Mouse (Mus musculus) C2C12 (cell line): Measurements from ENCODE around the gene Bcar3. TPM values are rescaled to one million over a fixed set of nuclear protein-coding genes. Genes with fewer than 3 reads are reported as not detected.
A peak's percentile ranks its signal among the peaks of the same experiment; 100 is the strongest.

Source experiments
- H3K27me3 ChIP-seq: one replicate; pipeline ENCODE4 v1.6.1; 2011; ENCODE audit not compliant: control insufficient read depth, insufficient read depth, insufficient read length
- H3K36me3 ChIP-seq: one replicate; pipeline ENCODE4 v1.6.1; 2011; ENCODE audit not compliant: control insufficient read depth, insufficient read depth
- H3K4me3 ChIP-seq: one replicate; pipeline ENCODE4 v1.5.1; 2011; ENCODE audit warnings: mild to moderate bottlenecking, control low read depth; ENCODE audit not compliant: poor library complexity, insufficient read depth, severe bottlenecking
- H3K79me2 ChIP-seq: one replicate; pipeline ENCODE4 v1.6.1; 2011; ENCODE audit not compliant: control insufficient read depth, insufficient read depth
- H3K79me3 ChIP-seq: one replicate; pipeline ENCODE4 v1.6.1; 2011; ENCODE audit warnings: low read depth, control low read depth
- H3ac ChIP-seq: one replicate; pipeline ENCODE3; 2011; ENCODE audit warnings: low read depth; ENCODE audit not compliant: control insufficient read depth, insufficient read length
- CEBPB ChIP-seq: IDR thresholded peaks from one replicate; pipeline ENCODE4 v1.6.1; 2011; ENCODE audit warnings: low read depth, mild to moderate bottlenecking, control low read depth, moderate library complexity
- CTCF ChIP-seq: IDR thresholded peaks from one replicate; pipeline ENCODE4 v1.5.1; 2011; ENCODE audit not compliant: control insufficient read depth, insufficient read depth, insufficient read length
- FOSL1 ChIP-seq: IDR thresholded peaks from one replicate; pipeline ENCODE4 v1.8.0; 2011; ENCODE audit warnings: mild to moderate bottlenecking, low read length; ENCODE audit not compliant: poor library complexity, insufficient read depth, severe bottlenecking
- MAX ChIP-seq: IDR thresholded peaks from one replicate; pipeline ENCODE4 v1.6.1; 2011; ENCODE audit warnings: mild to moderate bottlenecking, control low read depth
- MYOD1 ChIP-seq: IDR thresholded peaks from one replicate; pipeline ENCODE4 v1.6.1; 2011; ENCODE audit warnings: low read depth; ENCODE audit not compliant: control insufficient read depth, insufficient read length
- MYOG ChIP-seq: IDR thresholded peaks from one replicate; pipeline ENCODE4 v1.6.1; 2011; ENCODE audit not compliant: control insufficient read depth, insufficient read length; ENCODE audit errors: extremely low read depth
- USF1 ChIP-seq: IDR thresholded peaks from one replicate; pipeline ENCODE4 v1.6.1; 2011; ENCODE audit warnings: low read depth, mild to moderate bottlenecking, control low read depth, moderate library complexity
- polyA plus RNA-seq: library from polyadenylated mRNA; unstranded; fragments of >200 nt; fragmentation: generic; extraction: Trizol; gene quantifications from one replicate; pipeline ENCODE4 v1.2.1, GENCODE M21; 2012; ENCODE audit warnings: missing spikeins

The Bcar3 gene
- polyA plus RNA-seq, 1 experiment: 34.9 TPM

DNA sequence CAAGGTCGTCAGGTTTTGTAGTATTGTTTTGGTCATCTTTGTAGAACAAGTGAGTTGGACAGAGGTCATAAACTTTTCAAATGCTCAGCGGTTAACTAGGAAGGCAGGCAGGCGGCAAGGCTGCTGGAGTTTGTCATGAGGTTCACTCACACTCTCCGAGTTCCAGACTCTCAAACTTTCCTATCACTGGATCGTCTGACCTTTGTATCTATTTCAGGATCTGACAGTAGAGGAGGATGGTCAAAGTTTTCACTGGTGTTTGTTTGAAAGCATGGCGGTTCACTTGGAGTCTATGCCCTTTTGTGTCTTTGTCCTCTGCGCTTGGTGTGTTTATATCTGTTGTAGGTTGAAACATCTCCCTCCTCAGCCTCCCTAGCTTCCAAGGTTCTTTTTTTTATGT is 127.9 kb downstream of the Bcar3 start:
- Histone ChIP-seq H3ac (peak overlapping the region; percentile 41), H3K36me3 (peaks cover 26% of the 10 kb centered on the region), H3K79me3 (peaks cover 53% of the 10 kb centered on the region), H3K27me3 (no peaks in the 10 kb centered on the region), H3K4me3 (no peak overlapping the region), H3K79me2 (peaks cover 76% of the 10 kb centered on the region)
- TF ChIP-seq USF1 (no peak), MYOD1 (no peak), MYOG (no peak), FOSL1 (no peak), MAX (no peak), CEBPB (no peak), CTCF (no peak)

DNA sequence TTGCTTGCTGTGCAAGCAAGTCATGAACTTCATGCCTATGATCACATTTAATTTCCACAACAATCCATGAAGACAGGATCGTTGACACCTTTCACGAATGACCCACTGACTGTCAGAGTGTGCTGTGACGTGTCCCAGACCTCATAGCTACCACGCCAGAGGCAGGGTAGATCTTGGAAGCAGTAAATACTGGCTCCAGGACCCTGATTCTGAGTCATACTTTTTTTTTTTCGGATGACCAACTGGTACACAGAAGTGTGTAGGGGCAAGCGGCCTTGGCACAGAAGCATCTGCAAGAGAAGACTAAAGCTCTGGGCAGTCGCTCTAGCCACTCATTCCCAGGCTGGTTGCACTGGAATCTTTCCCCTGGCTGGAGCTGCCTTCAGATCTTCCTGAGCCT is 128.3 kb downstream of the Bcar3 start:
- no peaks in the 10 kb centered on the region for H3K27me3 ChIP-seq
- H3K4me3 ChIP-seq: no peak overlapping the region
- peaks cover 81% of the 10 kb centered on the region for H3K79me2 ChIP-seq
- H3ac ChIP-seq: no peak overlapping the region
- peaks cover 31% of the 10 kb centered on the region for H3K36me3 ChIP-seq
- H3K79me3 ChIP-seq: peaks cover 53% of the 10 kb centered on the region
- TF ChIP-seq FOSL1: no peak
- TF ChIP-seq USF1: no peak
- TF ChIP-seq MAX: no peak
- no peak for TF ChIP-seq CEBPB
- TF ChIP-seq MYOG: no peak
- no peak for TF ChIP-seq CTCF

DNA sequence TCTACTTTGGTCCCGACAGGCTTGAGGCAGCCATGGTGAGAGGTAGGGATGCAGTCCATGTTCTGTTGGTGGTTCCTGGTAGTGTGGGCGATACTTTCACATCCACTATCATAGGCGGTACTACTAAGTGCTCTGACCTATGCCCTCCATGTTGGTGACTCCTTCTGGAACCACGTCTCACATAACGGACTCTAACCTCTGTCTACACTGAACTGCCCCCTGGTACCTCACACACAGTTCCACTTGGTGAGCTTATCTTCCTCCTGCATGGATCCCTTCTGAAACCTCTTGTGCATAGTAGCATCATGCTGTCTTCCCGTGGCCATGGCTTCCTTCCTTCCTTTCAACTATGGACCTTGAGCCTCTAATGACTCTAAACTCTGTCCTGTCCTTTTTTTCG is 129.7 kb downstream of the Bcar3 start:
- H3K79me3 ChIP-seq: peaks cover 59% of the 10 kb centered on the region
- TF ChIP-seq FOSL1 (no peak), CEBPB (no peak), USF1 (no peak), CTCF (no peak), MYOG (no peak), MYOD1 (no peak), MAX (no peak)
- H3K79me2 ChIP-seq: peaks cover 95% of the 10 kb centered on the region
- H3K27me3 ChIP-seq: no peaks in the 10 kb centered on the region
- H3K36me3 ChIP-seq: peaks cover 43% of the 10 kb centered on the region
- no peak overlapping the region for H3ac ChIP-seq
- H3K4me3 ChIP-seq: no peak overlapping the region

DNA sequence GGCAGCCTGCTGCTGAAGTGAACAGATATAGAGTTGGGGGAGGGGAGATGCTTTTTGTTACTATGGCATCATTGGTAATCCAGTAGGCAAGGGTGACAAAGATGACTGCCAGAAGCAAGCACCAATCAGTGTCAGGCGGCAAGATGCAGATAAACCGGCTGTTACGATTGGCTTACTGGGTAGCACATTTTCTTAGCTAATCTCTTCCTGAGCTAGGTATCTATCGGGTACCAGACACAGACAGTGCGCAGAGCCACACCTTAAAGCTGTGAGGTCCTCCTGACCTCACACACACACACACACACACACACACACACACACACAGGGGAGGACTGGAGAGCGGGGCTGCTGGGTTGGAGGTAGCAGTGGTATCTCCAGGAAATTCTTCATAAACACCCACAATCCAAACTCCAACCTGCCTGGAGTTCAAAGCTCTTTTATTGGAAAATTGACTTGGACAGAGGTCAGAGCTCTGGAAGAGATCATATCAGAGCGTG is 134.4 kb downstream of the Bcar3 start:
- no peak for TF ChIP-seq USF1
- TF ChIP-seq CTCF: no peak
- no peak for TF ChIP-seq FOSL1
- no peak for TF ChIP-seq CEBPB
- TF ChIP-seq MYOD1: no peak
- TF ChIP-seq MAX: no peak
- TF ChIP-seq MYOG: no peak
- Histone ChIP-seq H3K36me3 (peaks cover 57% of the 10 kb centered on the region), H3ac (no peak overlapping the region), H3K4me3 (no peak overlapping the region), H3K27me3 (no peaks in the 10 kb centered on the region), H3K79me2 (peaks cover 89% of the 10 kb centered on the region), H3K79me3 (peaks cover 60% of the 10 kb centered on the region)

DNA sequence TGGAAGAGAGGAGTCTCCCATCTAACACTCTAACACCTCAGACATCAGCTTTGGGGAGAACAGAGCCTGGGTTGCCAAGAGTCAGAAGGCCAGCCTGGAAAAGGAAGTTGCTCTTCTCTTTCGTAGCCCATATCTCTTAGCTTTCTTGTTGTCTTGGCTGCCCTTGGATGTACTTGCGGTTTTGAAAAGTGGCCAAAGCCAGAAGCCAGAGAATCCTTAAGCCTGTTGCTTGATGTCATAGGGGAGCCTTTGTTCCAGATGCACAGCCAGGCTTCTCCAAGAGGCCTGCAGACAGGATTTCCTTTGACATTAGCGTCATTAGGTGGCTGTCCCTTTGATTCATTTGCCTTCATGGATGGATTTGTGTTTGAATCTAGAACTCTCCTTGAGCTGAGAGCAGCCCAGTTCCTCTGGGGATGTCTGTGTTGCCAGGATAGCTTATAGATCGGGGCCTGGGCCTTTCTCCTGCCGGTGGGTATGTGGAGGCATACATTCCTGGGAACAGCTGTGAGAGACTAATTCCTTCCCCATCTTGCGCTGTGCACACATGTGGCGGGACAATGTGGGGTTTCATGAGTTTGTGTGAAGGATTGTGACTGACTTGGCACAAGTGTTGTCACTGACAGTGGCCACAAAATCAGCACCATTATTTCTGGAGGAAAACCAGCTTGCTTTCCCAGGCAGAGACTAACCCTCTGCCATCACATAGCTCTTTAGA is 137.0 kb downstream of the Bcar3 start:
- Histone ChIP-seq H3K79me2 (peaks cover 89% of the 10 kb centered on the region), H3ac (no peak overlapping the region), H3K36me3 (peaks cover 51% of the 10 kb centered on the region), H3K4me3 (no peak overlapping the region), H3K79me3 (peaks cover 57% of the 10 kb centered on the region), H3K27me3 (no peaks in the 10 kb centered on the region)
- no peak for TF ChIP-seq MAX
- TF ChIP-seq MYOD1: peak; percentile 69

DNA sequence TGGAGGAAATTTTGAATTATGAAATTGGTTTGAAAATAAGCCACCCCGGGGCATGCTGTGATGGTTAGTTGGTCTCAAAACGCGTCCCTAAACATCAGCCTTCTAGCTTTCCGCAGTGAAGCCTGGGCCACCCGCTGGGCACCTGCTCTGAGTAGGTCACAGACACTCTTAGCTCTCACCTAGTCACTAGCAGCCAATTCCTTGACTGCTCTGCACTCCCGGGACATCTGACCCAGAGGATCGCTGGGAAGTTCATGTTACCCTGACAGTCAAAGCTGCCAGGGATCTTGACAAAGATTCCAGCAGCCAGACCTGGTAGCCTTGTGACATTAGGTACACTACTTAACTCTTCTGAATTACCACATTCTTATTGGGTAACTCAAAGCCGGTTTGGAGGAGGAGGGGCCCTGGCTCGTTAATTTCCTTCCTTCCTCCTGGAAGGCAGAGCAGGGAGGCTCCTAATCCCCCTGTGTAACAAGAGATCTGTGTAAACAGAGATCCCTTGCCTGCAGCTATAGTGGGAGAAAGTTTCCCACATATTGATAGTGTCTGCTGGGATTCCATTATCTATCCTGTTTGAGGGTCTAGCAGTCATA is 139.0 kb downstream of the Bcar3 start:
- Histone ChIP-seq H3K36me3 (peaks cover 32% of the 10 kb centered on the region), H3K79me2 (peaks cover 83% of the 10 kb centered on the region), H3K79me3 (peaks cover 56% of the 10 kb centered on the region), H3K4me3 (no peak overlapping the region), H3ac (no peak overlapping the region), H3K27me3 (no peaks in the 10 kb centered on the region)
- TF ChIP-seq MYOG (no peak), MAX (no peak), FOSL1 (no peak), USF1 (no peak), CTCF (no peak), MYOD1 (no peak), CEBPB (no peak)
